Comparison of ENCODE assay signal across 28 mouse cellular contexts in genomic region chr4:136083269-136084105, GRCm38 (mm10). TPM values are rescaled to one million over a fixed set of nuclear protein-coding genes. Genes with fewer than 3 reads are reported as not detected.
DNase-seq lines count a peak whose midpoint lies in the region; ATAC-seq and TF ChIP-seq lines count a peak whose summit lies in the region.
"Had no signal": no experiment of that assay in that cellular context is flagged by ENCODE, and none has a peak within 500 bp of the region (broad histone marks: within the 10 kb centered on the region; RNA-seq: fewer than 3 reads in every experiment).

No protein-coding gene starts in this region.

- 60% methylated on average over 18 of the region's 19 CpGs for WGBS in kidney, postnatal 0 days
- WGBS in lung, postnatal 0 days: 47% methylated on average over 19 of the region's 19 CpGs

- H3K27me3 ChIP-seq in kidney, postnatal 0 days (ENCODE audit: insufficient read depth, low read length): peaks cover 9% of the 10 kb centered on the region; the same call in 1 of the 2 replicates
- 0 out of 2 replicates have a peak, but pooled peaks cover 11% of the 10 kb centered on the region for H3K27me3 ChIP-seq in lung, postnatal 0 days (replicated peaks; ENCODE audit: insufficient read depth, low read length)
- H3K27me3 ChIP-seq: Patski had no signal

- no peaks in the 10 kb centered on the region for H3K36me3 ChIP-seq in kidney, postnatal 0 days (ENCODE audit: insufficient read depth, low read length)
- no peaks in the 10 kb centered on the region for H3K36me3 ChIP-seq in lung, postnatal 0 days (ENCODE audit: insufficient read depth, low read length)
- H3K36me3 ChIP-seq: embryonic facial prominence, embryonic 15.5 days; forebrain, embryonic 12.5 days; heart, embryonic 12.5 days; hindbrain, embryonic 10.5 days; hindbrain, embryonic 15.5 days; neural tube, embryonic 12.5 days had no signal

- no peak for TF ChIP-seq CTCF in kidney, postnatal 0 days (IDR thresholded peaks at IDR 0.05; ENCODE audit: low read depth)
- TF ChIP-seq CTCF in lung, postnatal 0 days (IDR thresholded peaks at IDR 0.05): no peak

- no peak for ATAC-seq in kidney, postnatal 0 days (replicated peaks; ENCODE audit: low FRiP score, low read depth)
- peak; percentile 17; the same call in 1 of the 2 replicates for ATAC-seq in lung, postnatal 0 days
- ATAC-seq: forebrain, postnatal 0 days; inflammation-experienced regulatory T-cells, adult 6 months; midbrain, embryonic 16.5 days; Patski had no signal

- no peak overlapping the region for H3K9ac ChIP-seq in kidney, postnatal 0 days (ENCODE audit: low read depth, low read length)
- no peak overlapping the region for H3K9ac ChIP-seq in lung, postnatal 0 days (replicated peaks; ENCODE audit: low read depth)
- H3K9ac ChIP-seq: embryonic facial prominence, embryonic 15.5 days; forebrain, embryonic 12.5 days; forebrain, postnatal 0 days; heart, embryonic 12.5 days; hindbrain, embryonic 15.5 days; liver, embryonic 14.5 days; neural tube, embryonic 12.5 days had no signal

- no peak overlapping the region for H3K4me3 ChIP-seq in kidney, postnatal 0 days (replicated peaks; ENCODE audit: low read depth, low read length)
- no peak overlapping the region for H3K4me3 ChIP-seq in lung, postnatal 0 days (ENCODE audit: low read depth, low read length)
- H3K4me3 ChIP-seq: embryonic facial prominence, embryonic 15.5 days; forebrain, embryonic 12.5 days; heart, adult 2 months; heart, embryonic 12.5 days; hindbrain, embryonic 10.5 days; hindbrain, embryonic 15.5 days; neural tube, embryonic 12.5 days had no signal

- no peak overlapping the region for H3K4me2 ChIP-seq in kidney, postnatal 0 days (ENCODE audit: low read length)
- H3K4me2 ChIP-seq in lung, postnatal 0 days (replicated peaks; ENCODE audit: low read depth, low read length): no peak overlapping the region
- H3K4me2 ChIP-seq: embryonic facial prominence, embryonic 15.5 days; forebrain, embryonic 12.5 days; heart, embryonic 12.5 days; hindbrain, embryonic 15.5 days; midbrain, embryonic 11.5 days; neural tube, embryonic 12.5 days had no signal

- peaks cover 13% of the 10 kb centered on the region for H3K4me1 ChIP-seq in kidney, postnatal 0 days (replicated peaks; ENCODE audit: insufficient read depth, low read length)
- H3K4me1 ChIP-seq in lung, postnatal 0 days (ENCODE audit: insufficient read depth, low read depth, low read length): peaks cover 3% of the 10 kb centered on the region; the same call in 1 of the 2 replicates

- DNase-seq in kidney, postnatal 0 days (ENCODE audit: low spot score): peak; percentile 58
- no peak for DNase-seq in kidney, postnatal 25 days
- peak; percentile 17 for DNase-seq in lung, postnatal 0 days (ENCODE audit: low spot score)
- no peak for DNase-seq in lung, postnatal 4 days
- peak; percentile 60 for DNase-seq in thymus, postnatal 4 days
- no peak for DNase-seq in thymus, postnatal 10 days (ENCODE audit: low spot score in 2 of 2)
- peak; percentile 12 for DNase-seq in naive thymus-derived CD4-positive, alpha-beta T cell, adult 2 months (ENCODE audit: low read depth)
- no peak for DNase-seq in heart, postnatal 4 days
- DNase-seq: adrenal gland, postnatal 10 days; cerebellum, adult 11-12 months; cerebellum, adult 9-11 months; forebrain, postnatal 0 days; heart, adult 2 months; kidney, adult 8-10 months; liver; right cerebral cortex, postnatal 4 days had no signal

- no peak for TF ChIP-seq EP300 in lung, postnatal 0 days (IDR thresholded peaks at IDR 0.05)

- no peak overlapping the region for H3K27ac ChIP-seq in kidney, postnatal 0 days
- no peak overlapping the region for H3K27ac ChIP-seq in lung, postnatal 0 days (ENCODE audit: low read length)
- H3K27ac ChIP-seq: embryonic facial prominence, embryonic 15.5 days; forebrain, embryonic 12.5 days; heart, adult 2 months; hindbrain, embryonic 10.5 days; hindbrain, embryonic 15.5 days; liver, embryonic 14.5 days; neural tube, embryonic 12.5 days had no signal

- H3K9me3 ChIP-seq in kidney, postnatal 0 days (replicated peaks; ENCODE audit: low read length): no peaks in the 10 kb centered on the region
- H3K9me3 ChIP-seq in lung, postnatal 0 days (ENCODE audit: low read length): no peaks in the 10 kb centered on the region
- H3K9me3 ChIP-seq: embryonic facial prominence, embryonic 15.5 days; forebrain, embryonic 12.5 days; heart, embryonic 12.5 days; hindbrain, embryonic 10.5 days; hindbrain, embryonic 15.5 days; neural tube, embryonic 12.5 days had no signal

RNA-seq across cellular contexts. Expression of gene Rpl11, which starts 30.3 kb away (rescaled TPM):
- 490 and 535 TPM in 2 replicates for polyA plus RNA-seq in kidney, postnatal 0 days (2015; fragmentation: Nextera tagmentation; extraction: Ambion mirVana)
- 325 and 355 TPM in 2 replicates for polyA plus RNA-seq in lung, postnatal 0 days (2015; fragmentation: Nextera tagmentation; extraction: Ambion mirVana)
- 100 to 1,000 TPM; 395 to 405 TPM for total RNA-seq in heart, postnatal 4 days (2021)

RNA-seq across cellular contexts. Expression of gene Id3, which starts 59.8 kb away (rescaled TPM):
- 764 and 829 TPM in 2 replicates for polyA plus RNA-seq in kidney, postnatal 0 days (2015; fragmentation: Nextera tagmentation; extraction: Ambion mirVana)
- polyA plus RNA-seq in lung, postnatal 0 days (2015; fragmentation: Nextera tagmentation; extraction: Ambion mirVana): 430 and 477 TPM in 2 replicates
- total RNA-seq in heart, postnatal 4 days (2021): 10 to 100 TPM; 96.2 to 97.8 TPM
- total RNA-seq: common myeloid progenitor, adult 5-6 weeks had no signal

Comparison
In these comparisons a context has a peak if more than half of its experiments do, and no peak if none do; other contexts are left out.
1. DNase-seq: peak in kidney, postnatal 0 days (single experiment), lung, postnatal 0 days (single experiment), thymus, postnatal 4 days (single experiment) and naive thymus-derived CD4-positive, alpha-beta T cell, adult 2 months (single experiment); none in kidney, postnatal 25 days (0 of 2), lung, postnatal 4 days (0 of 2), thymus, postnatal 10 days (0 of 2) and heart, postnatal 4 days (single experiment).